Mouse (Mus musculus): ENCODE results near the gene H2-Oa.

- TF ChIP-seq CTCF (IDR thresholded peaks at IDR 0.05; ENCODE audit: borderline replicate concordance, insufficient read depth, low read length) (no peak), POLR2A (IDR thresholded peaks at IDR 0.05; ENCODE audit: low read depth, low read length) (no peak)
Measured at GRCm38 (mm10) chr17:34045941-34046340, 46.2 kb upstream of the H2-Oa start.
